Mouse (Mus musculus) liver, embryonic 16.5 days (tissue): ENCODE data around the gene Zfp688. TPM values are rescaled to one million over a fixed set of nuclear protein-coding genes. Genes with fewer than 3 reads are reported as not detected.
"Not testable (repeated sequence)": the region's sequence is repeated elsewhere in the genome, so short reads cannot be mapped to it uniquely, and the experiment has no call there.

ENCODE experiments used
- ATAC-seq: fragments of 200-750 bp; cut with Nextera tagmentation; 2 replicates; pipeline ENCODE4 v1.8.0; 2017; ENCODE audit warnings: low read depth, mild to moderate bottlenecking, moderate number of reproducible peaks, moderate library complexity
- H3K27ac ChIP-seq: fragments of 300-500 bp; sonication (generic); 2 replicates; pipeline ENCODE4 v1.5.1; 2014; ENCODE audit warnings: mild to moderate bottlenecking, low read length
- H3K27me3 ChIP-seq: fragments of 300-500 bp; sonication (generic); 2 replicates; pipeline ENCODE4 v1.6.1; 2014; ENCODE audit warnings: low read depth, low read length, mixed read lengths; ENCODE audit not compliant: control insufficient read depth, insufficient read depth
- H3K36me3 ChIP-seq: fragments of 300-500 bp; sonication (generic); 2 replicates; pipeline ENCODE4 v1.6.1; 2014; ENCODE audit warnings: mild to moderate bottlenecking; ENCODE audit not compliant: control insufficient read depth, insufficient read depth
- H3K4me1 ChIP-seq: fragments of 300-500 bp; sonication (generic); 2 replicates; pipeline ENCODE4 v1.6.1; 2014; ENCODE audit warnings: low read depth, low read length, mixed read lengths; ENCODE audit not compliant: control insufficient read depth
- H3K4me2 ChIP-seq: fragments of 300-500 bp; sonication (generic); 2 replicates; pipeline ENCODE4 v1.6.1; 2014; ENCODE audit warnings: low read depth, low read length, mixed read lengths
- H3K4me3 ChIP-seq: fragments of 300-500 bp; sonication (generic); 2 replicates; pipeline ENCODE4 v1.5.1; 2014; ENCODE audit warnings: low read depth, mild to moderate bottlenecking, low read length
- H3K9ac ChIP-seq: fragments of 300-500 bp; sonication (generic); 2 replicates; pipeline ENCODE4 v1.6.1; 2014; ENCODE audit warnings: low read depth, low read length
- H3K9me3 ChIP-seq: fragments of 300-500 bp; sonication (generic); replicated peaks from 2 replicates; pipeline ENCODE4 v1.6.1; 2016; ENCODE audit warnings: low read length; ENCODE audit not compliant: control insufficient read depth
- WGBS: fragments of 180-500 bp; shearing (Covaris S2); extraction: QIAGEN DNeasy Blood & Tissue Kit; methylation state at CpG from one replicate; pipeline ENCODE4 v1.1.7; 2014; ENCODE audit not compliant: insufficient replicate concordance; 5-methylcytosine and 5-hydroxymethylcytosine counted together
- polyA plus RNA-seq: library from polyadenylated mRNA; unstranded; fragments of >200 nt; fragmentation: Nextera tagmentation; extraction: Ambion mirVana; gene quantifications from 2 replicates; pipeline ENCODE4 v1.2.1, GENCODE M21; 2015

Gene Zfp688
- polyA plus RNA-seq, 1 experiment from 2014 or later, result 8.3 TPM

DNA sequence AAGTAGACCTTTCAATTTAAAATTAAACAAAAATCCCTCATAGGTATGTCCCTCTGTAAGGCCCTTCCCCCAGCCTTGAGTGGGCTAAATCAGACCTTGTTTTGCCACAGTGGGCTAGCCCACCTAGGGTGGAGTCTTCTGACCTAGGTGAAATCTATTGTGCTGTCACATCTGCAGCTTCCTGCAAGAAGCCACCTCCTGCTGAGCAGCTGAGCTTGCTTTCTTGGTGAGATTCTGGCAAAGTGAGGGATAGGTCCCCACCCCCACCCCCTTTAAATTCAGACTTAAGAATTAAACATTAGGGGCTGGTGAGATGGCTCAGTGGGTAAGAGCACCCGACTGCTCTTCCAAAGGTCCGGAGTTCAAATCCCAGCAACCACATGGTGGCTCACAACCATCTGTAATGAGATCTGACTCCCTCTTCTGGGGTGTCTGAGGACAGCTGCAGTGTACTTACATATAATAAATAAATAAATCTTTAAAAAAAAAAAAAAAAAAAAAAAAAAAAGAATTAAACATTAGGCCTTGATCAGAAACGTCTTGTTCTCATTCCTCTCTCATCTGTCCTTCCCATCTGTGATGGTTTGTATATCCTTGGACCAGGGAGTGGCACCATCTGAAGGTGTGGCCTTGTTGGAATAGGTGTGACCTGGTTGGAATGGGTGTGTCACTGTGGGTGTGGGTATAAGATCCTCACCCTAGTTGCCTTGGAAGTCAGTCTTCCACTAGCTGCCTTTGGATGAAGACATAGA, 36.7 kb upstream of the Zfp688 start:
- peaks cover 27% of the 10 kb centered on the region for H3K36me3 ChIP-seq
- not testable (repeated sequence) for H3K4me2 ChIP-seq, H3K9ac ChIP-seq, ATAC-seq, H3K27ac ChIP-seq, H3K4me1 ChIP-seq, H3K4me3 ChIP-seq, H3K9me3 ChIP-seq, H3K27me3 ChIP-seq
- WGBS, result 82% methylated on average over 3 of the region's 3 CpGs

DNA sequence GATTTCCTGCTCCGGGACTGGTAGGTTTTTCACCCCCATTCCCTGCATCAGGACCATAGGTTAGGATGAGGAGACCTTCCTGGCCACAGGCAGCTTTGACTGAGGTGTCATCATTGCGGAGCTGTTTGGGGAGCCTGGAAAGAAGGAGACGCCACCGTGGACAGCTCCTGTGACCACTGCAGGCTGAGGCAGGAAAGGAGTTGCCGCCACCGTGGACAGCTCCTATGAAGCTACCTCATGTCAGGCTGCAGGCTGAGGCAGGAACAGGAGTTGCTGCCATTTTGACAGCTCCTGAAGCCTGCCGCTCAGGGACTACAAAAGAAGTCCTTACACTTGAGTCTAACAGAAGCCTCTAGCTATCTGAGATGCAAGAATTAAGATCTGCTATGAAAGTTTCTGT, 33.0 kb upstream of the Zfp688 start:
- no peak for ATAC-seq
- no peak overlapping the region for H3K4me2 ChIP-seq
- peaks cover 3% of the 10 kb centered on the region for H3K9me3 ChIP-seq
- H3K27me3 ChIP-seq, result no peaks in the 10 kb centered on the region
- H3K4me3 ChIP-seq, result no peak overlapping the region
- no peak overlapping the region for H3K27ac ChIP-seq
- WGBS, result 88% methylated on average over 7 of the region's 7 CpGs
- H3K36me3 ChIP-seq, result peaks cover 30% of the 10 kb centered on the region
- no peak overlapping the region for H3K9ac ChIP-seq
- peaks cover 15% of the 10 kb centered on the region for H3K4me1 ChIP-seq

DNA sequence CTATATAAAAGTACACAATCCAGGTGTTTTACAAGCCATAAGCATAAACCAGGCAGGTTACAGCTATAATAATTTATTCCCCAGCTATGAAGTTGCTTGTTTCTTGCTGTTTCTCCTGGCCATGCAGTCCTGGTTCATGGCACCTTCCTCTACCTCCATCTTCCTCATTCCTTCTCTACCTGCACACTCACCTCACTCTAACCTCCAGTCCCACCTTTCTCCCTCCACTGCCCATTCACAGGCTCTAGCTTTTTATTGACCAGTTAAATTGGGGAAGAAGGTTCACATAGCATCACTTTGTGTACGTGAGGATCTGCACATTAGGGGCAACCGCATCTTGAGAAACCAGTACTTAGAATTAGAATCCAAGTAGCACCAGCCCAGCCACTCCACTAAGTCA, 31.2 kb upstream of the Zfp688 start:
- Histone ChIP-seq H3K4me1 (peaks cover 20% of the 10 kb centered on the region), H3K27me3 (no peaks in the 10 kb centered on the region), H3K4me2 (no peak overlapping the region), H3K9me3 (peaks cover 3% of the 10 kb centered on the region), H3K27ac (no peak overlapping the region), H3K36me3 (peaks cover 27% of the 10 kb centered on the region), H3K4me3 (no peak overlapping the region), H3K9ac (no peak overlapping the region)
- ATAC-seq, result no peak
- 88% methylated on average over 2 of the region's 2 CpGs for WGBS

DNA sequence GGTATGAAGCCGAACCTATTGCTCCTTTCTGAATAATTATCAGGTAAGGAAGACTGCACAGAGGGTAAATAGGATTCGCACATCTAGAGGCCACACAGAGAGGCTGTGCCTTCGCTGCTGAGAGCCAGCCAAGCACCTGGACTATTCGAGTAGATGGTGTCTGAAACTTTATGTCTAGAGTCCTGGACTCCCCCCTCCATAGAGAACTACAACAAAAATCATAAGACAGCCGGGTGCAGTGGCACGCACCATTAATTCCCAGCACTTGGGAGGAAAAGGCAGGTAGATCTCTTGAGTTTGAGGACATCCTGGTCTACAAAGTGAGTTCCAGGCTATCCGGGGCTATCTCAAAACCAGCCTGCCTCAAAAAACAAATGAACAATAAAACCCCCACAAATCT, 28.1 kb upstream of the Zfp688 start:
- Histone ChIP-seq H3K9me3 (no peaks in the 10 kb centered on the region), H3K27me3 (no peaks in the 10 kb centered on the region), H3K4me3 (peak overlapping the region; percentile 98), H3K27ac (peak overlapping the region; percentile 68), H3K4me2 (peak overlapping the region; percentile 78), H3K9ac (peak overlapping the region; percentile 64), H3K36me3 (peaks cover 9% of the 10 kb centered on the region), H3K4me1 (peaks cover 26% of the 10 kb centered on the region)
- WGBS, result 75% methylated on average over 7 of the region's 7 CpGs
- ATAC-seq, result no peak

DNA sequence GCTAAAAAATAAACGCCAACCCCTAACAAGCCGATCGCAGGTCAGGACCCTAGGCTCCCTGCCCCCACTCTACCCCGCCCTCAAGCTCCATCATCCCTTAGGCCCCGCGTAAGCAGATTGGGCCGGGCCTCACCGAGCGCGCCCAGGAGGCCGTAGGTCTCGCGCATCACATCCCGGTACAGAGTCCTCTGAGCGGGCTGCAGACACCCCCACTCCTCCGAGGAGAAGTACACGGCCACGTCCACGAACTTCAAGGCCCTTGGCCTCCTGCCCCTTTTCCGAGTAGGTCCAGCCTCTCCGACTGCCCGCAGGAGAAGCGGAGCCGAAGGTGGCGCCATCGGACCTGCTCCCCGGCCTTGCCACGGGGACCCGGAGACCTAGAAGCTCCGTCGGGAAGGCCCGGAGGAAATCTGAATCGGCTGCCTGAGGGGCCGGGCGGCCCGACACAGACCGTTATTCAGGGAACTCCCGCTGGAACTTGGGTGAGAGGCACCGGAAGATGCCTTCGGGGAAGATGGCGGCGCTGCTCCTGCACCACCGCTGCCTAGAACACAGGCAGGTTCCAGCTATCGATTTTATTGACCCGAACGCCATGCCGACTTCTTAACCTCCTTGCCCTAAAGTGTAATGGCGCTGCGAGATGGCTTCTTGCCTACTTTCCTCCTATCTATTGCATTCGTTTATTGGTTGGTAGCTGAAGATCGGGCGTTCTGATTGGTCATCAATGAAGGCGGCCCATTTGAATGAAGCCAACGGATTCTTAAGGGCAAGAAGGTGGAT, 26.8 kb upstream of the Zfp688 start, which contains the start of gene Zfp689:
Zfp689 (minus strand) TSS at position 638 of the 780 bp plus-strand sequence.
- peaks cover 26% of the 10 kb centered on the region for H3K4me1 ChIP-seq
- peak within 1 kb of the TSS; percentile 94 for H3K27ac ChIP-seq
- H3K4me2 ChIP-seq, result peak within 1 kb of the TSS; percentile 78
- H3K4me3 ChIP-seq, result peak within 1 kb of the TSS; percentile 98
- WGBS, result under 1% methylated on average over 54 of the region's 54 CpGs
- ATAC-seq, result peak; percentile 92
- H3K36me3 ChIP-seq, result peaks cover 18% of the 10 kb centered on the region
- peak within 1 kb of the TSS; percentile 94 for H3K9ac ChIP-seq
- H3K27me3 ChIP-seq, result no peaks in the 10 kb centered on the region
- no peaks in the 10 kb centered on the region for H3K9me3 ChIP-seq

DNA sequence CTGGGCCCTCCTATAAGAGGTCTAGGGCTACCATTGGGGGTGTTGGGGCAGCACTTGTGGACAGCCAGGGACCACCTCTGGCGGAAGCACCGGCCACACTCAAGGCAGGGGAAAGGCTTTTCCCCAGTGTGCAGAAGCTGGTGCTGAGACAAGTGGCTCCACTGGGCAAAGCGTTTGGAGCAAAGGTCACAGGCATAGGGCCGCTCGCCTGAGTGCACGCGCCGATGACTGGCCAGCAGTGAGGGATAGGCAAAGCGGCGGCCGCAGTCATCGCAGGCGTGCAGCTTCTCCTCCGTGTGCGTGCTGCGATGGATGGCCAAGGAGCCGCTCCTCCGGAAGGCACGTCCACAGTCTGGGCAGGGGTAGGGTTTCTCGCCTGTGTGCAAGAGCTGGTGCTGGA, 22.1 kb upstream of the Zfp688 start:
- no peaks in the 10 kb centered on the region for H3K9me3 ChIP-seq
- peaks cover 13% of the 10 kb centered on the region for H3K36me3 ChIP-seq
- no peak overlapping the region for H3K4me3 ChIP-seq
- H3K27ac ChIP-seq, result no peak overlapping the region
- no peak overlapping the region for H3K9ac ChIP-seq
- ATAC-seq, result no peak
- WGBS, result 83% methylated on average over 19 of the region's 20 CpGs
- peaks cover 9% of the 10 kb centered on the region for H3K4me1 ChIP-seq
- no peak overlapping the region for H3K4me2 ChIP-seq
- H3K27me3 ChIP-seq, result no peaks in the 10 kb centered on the region

DNA sequence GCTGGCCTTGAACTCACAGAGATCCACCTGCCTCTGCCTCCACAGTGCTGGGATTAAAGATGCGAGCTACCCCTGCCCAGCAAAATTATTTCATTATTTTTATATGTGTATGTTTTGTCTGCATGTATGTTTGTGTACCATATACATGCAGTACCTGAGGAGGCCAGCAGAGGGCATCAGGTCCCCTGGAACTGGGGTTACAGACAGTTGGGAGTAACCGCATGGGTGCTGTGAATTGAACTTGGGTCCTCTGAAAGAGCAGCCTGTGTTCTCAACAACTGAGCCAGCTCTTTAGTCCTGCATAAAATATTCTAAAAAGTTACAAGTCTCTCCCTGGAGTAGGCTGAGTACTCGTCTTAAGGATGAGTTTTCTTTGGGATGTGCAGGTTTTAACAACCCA, 15.9 kb upstream of the Zfp688 start:
- H3K36me3 ChIP-seq, result no peaks in the 10 kb centered on the region
- 81% methylated on average over 3 of the region's 3 CpGs for WGBS
- no peak for ATAC-seq

DNA sequence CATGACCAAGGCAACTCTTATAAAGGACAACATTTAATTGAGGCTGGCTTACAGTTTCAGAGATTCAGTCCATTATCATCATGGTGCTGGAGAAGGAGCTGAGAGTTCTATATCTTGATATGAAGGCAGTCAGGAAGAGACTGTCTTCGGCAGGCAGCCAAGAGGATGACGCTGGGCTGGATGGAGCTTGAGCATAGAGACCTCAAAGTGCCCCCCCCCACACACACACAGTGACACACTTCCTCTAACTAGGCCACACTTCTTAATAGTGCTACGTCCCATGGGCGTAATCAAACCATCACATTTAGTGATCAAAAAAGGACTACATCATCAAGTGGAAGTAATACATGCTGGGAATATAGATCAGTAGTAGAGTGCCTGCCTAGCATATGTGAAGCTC, 13.3 kb upstream of the Zfp688 start:
- H3K27me3 ChIP-seq, result no peaks in the 10 kb centered on the region
- no peaks in the 10 kb centered on the region for H3K36me3 ChIP-seq
- no peak for ATAC-seq
- H3K27ac ChIP-seq, result no peak overlapping the region
- H3K4me3 ChIP-seq, result no peak overlapping the region
- H3K9me3 ChIP-seq, result peaks cover 6% of the 10 kb centered on the region
- no peak overlapping the region for H3K9ac ChIP-seq
- no peaks in the 10 kb centered on the region for H3K4me1 ChIP-seq
- 59% methylated on average over 4 of the region's 4 CpGs for WGBS
- H3K4me2 ChIP-seq, result no peak overlapping the region

More for the DNA sequence above, 15.9 kb upstream of the Zfp688 start:
- H3K9me3 ChIP-seq, result peaks cover 6% of the 10 kb centered on the region
- H3K27ac ChIP-seq, result no peak overlapping the region
- H3K4me3 ChIP-seq, result no peak overlapping the region
- no peaks in the 10 kb centered on the region for H3K4me1 ChIP-seq
- H3K27me3 ChIP-seq, result no peaks in the 10 kb centered on the region
- no peak overlapping the region for H3K9ac ChIP-seq
- no peak overlapping the region for H3K4me2 ChIP-seq

DNA sequence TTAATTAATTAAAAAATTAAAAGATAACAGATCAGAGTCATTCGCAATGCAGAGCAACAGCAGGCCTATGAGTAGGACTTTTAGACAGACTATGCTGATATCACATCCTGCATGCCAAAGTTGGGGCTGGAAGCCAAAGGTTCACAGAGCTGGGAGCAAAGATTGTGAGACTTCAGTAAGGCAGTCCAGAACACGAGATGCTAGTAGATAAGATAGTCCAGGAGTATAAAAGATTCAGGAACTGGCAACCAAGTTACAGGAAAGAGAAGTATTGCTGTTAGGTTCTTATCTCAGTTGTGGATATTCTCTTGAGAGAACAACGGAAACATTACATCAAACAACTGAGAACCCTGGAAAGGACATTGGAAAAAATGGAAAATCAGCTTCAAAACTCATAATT, 4.5 kb upstream of the Zfp688 start:
- no peak for ATAC-seq
- Histone ChIP-seq H3K9ac (no peak overlapping the region), H3K4me2 (no peak overlapping the region), H3K4me3 (no peak overlapping the region), H3K36me3 (no peaks in the 10 kb centered on the region), H3K27me3 (no peaks in the 10 kb centered on the region; the same call in 1 of the 2 replicates), H3K27ac (no peak overlapping the region), H3K4me1 (peaks cover 8% of the 10 kb centered on the region), H3K9me3 (no peaks in the 10 kb centered on the region)
- WGBS, result 38% methylated on average over 3 of the region's 3 CpGs
